Mouse (Mus musculus): Measurements from ENCODE around the gene Olfr521.

- no peak for TF ChIP-seq CTCF (IDR thresholded peaks at IDR 0.05; ENCODE audit: insufficient read depth, low read depth, low read length)
- no peak for TF ChIP-seq POLR2A (IDR thresholded peaks at IDR 0.05; ENCODE audit: insufficient read depth, low read depth, low read length)
Measured at GRCm38 (mm10) chr7:99785553-99785952, 22.2 kb downstream of the Olfr521 start.
